Mouse (Mus musculus) embryonic fibroblast, embryonic 13.5 days (primary cell): ENCODE data around the gene Cacna1e. TPM values are rescaled to one million over a fixed set of nuclear protein-coding genes. Genes with fewer than 3 reads are reported as not detected.
A peak's percentile ranks its signal among the peaks of the same experiment; 100 is the strongest.

Source experiments
- H3K27ac ChIP-seq: 2 replicates; pipeline ENCODE4 v1.5.1; 2012; ENCODE audit warnings: low read length, control low read depth, inconsistent platforms; ENCODE audit not compliant: insufficient read depth
- H3K4me1 ChIP-seq: 2 replicates; pipeline ENCODE4 v1.6.1; 2011; ENCODE audit warnings: low read length; ENCODE audit not compliant: control insufficient read depth, insufficient read depth
- H3K4me3 ChIP-seq: 2 replicates; pipeline ENCODE4 v1.5.1; 2011; ENCODE audit warnings: mild to moderate bottlenecking, control low read depth, low read length; ENCODE audit not compliant: insufficient read depth
- CTCF ChIP-seq: IDR thresholded peaks from 2 replicates; pipeline ENCODE4 v1.5.1; 2011; ENCODE audit warnings: mild to moderate bottlenecking, control low read depth, low read length, moderate library complexity, borderline replicate concordance; ENCODE audit not compliant: insufficient read depth
- POLR2A ChIP-seq: IDR thresholded peaks from 2 replicates; pipeline ENCODE4 v1.6.1; 2011; ENCODE audit warnings: low read depth, mild to moderate bottlenecking, control low read depth, low read length, moderate library complexity
- polyA plus RNA-seq: library from polyadenylated mRNA; stranded (reverse); fragments of >200 nt; gene quantifications from 2 replicates; pipeline ENCODE4 v1.2.4, GENCODE M21; 2011; ENCODE audit warnings: low read depth; ENCODE audit not compliant: missing spikeins, insufficient read length

Cacna1e gene
- polyA plus RNA-seq, 1 experiment = not detected

GRCm38 (mm10) chr1:154788491-154788890, 95.8 kb downstream of the Cacna1e start:
- no peak overlapping the region for H3K27ac ChIP-seq
- no peaks in the 10 kb centered on the region for H3K4me1 ChIP-seq
- H3K4me3 ChIP-seq = no peak overlapping the region
- TF ChIP-seq POLR2A (no peak), CTCF (no peak)

GRCm38 (mm10) chr1:154788069-154788468, 96.2 kb downstream of the Cacna1e start:
- Histone ChIP-seq H3K4me3 (no peak overlapping the region), H3K4me1 (no peaks in the 10 kb centered on the region), H3K27ac (no peak overlapping the region)
- TF ChIP-seq POLR2A (no peak), CTCF (peak; percentile 91)

DNA sequence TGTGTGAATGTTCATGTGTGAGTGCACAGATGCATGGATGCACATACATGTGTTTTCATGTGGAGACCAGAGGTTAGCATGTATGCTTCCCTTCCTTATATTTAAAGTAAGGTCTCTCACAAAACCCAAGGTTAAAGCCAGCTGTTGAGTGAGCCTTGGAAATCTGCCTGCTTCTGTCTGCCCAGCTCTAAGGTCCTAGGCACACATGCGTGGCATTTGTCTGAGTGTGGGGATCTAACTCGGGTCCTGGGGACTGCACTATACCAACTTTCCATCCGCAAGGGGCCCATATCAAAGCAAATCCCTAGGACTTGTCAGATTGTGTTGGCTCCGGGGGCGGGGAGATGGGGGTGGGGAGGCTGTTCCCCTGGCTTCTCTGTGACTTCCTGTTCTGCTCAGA, 96.9 kb downstream of the Cacna1e start:
- H3K4me3 ChIP-seq = no peak overlapping the region
- no peak overlapping the region for H3K27ac ChIP-seq
- H3K4me1 ChIP-seq = no peaks in the 10 kb centered on the region
- TF ChIP-seq CTCF = no peak
- no peak for TF ChIP-seq POLR2A

GRCm38 (mm10) chr1:154786243-154786669, 98.0 kb downstream of the Cacna1e start:
- Histone ChIP-seq H3K27ac (no peak overlapping the region), H3K4me1 (no peaks in the 10 kb centered on the region), H3K4me3 (no peak overlapping the region)
- TF ChIP-seq POLR2A (no peak), CTCF (peak; percentile 40)

GRCm38 (mm10) chr1:154784862-154785261, 99.4 kb downstream of the Cacna1e start:
- H3K27ac ChIP-seq = no peak overlapping the region
- TF ChIP-seq CTCF (no peak), POLR2A (no peak)
- H3K4me3 ChIP-seq = no peak overlapping the region
- H3K4me1 ChIP-seq = no peaks in the 10 kb centered on the region

DNA sequence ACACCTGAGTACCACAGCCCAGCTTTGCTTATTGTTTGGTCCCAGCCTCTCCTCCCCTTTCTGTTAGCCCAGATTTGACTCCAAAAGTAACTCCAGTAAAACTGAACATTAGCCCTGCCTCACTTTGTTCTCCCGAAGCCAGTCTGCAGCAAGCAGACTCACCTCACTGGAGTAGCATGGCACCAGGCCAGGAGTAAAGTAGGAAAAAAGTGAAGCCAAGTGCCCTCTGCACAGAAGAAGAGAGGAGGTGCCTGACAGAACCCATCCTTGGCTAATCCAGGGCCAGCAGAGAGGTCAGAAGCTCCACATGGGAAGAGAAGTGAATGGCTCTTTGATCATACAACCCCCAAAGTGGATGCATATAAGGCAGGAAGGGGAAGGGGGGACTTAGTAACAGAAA, 100.8 kb downstream of the Cacna1e start:
- no peaks in the 10 kb centered on the region for H3K4me1 ChIP-seq
- no peak overlapping the region for H3K4me3 ChIP-seq
- no peak overlapping the region for H3K27ac ChIP-seq
- TF ChIP-seq CTCF (no peak), POLR2A (no peak)

- no peaks in the 10 kb centered on the region for H3K4me1 ChIP-seq
- H3K27ac ChIP-seq = no peak overlapping the region
- H3K4me3 ChIP-seq = no peak overlapping the region
- TF ChIP-seq POLR2A = no peak
- no peak for TF ChIP-seq CTCF
Measured at GRCm38 (mm10) chr1:154779908-154780514, 104.3 kb downstream of the Cacna1e start.

GRCm38 (mm10) chr1:154776344-154776743, 108.0 kb downstream of the Cacna1e start:
- Histone ChIP-seq H3K4me3 (no peak overlapping the region), H3K27ac (no peak overlapping the region), H3K4me1 (no peaks in the 10 kb centered on the region)
- no peak for TF ChIP-seq CTCF
- no peak for TF ChIP-seq POLR2A

DNA sequence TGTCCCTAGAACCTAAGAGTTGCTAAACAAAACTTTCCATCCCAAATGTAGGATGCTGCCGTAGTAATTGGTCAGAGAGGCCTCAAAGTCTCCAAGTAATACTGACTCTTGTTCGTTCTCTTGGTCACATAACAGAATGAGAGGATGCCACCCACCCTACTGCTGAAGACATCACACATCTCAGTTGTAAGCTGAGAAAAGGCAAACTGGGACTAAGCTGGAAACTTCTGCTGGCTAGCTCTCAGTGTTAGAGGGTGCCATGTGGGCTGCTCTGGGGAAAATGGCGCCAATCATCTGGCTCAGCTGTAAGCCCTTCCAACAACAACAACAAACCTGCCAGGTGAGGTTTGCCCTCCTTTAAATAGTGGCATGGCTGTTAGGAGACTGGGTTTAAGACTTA, 109.8 kb downstream of the Cacna1e start:
- Histone ChIP-seq H3K4me3 (no peak overlapping the region), H3K4me1 (0 out of 2 replicates have a peak, but pooled peaks cover 2% of the 10 kb centered on the region), H3K27ac (no peak overlapping the region)
- no peak for TF ChIP-seq POLR2A
- no peak for TF ChIP-seq CTCF

DNA sequence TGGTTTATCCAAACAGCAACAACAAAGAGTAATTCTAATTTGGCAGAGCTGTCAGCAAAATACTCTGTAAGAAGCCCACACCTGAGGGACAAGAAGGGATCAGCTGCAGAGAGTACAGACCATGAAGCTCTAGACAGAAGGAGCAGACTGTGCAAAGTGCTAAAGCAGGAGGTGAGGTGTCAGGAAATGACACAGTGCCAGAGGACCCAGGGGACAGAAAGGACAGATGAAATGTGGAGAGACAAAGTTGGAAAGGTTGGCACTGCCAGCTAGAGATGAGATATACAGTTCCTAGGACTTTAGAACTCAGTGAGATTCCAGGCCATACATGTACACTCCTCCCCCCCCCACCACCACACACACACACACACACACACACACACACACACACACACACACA, 113.2 kb downstream of the Cacna1e start:
- TF ChIP-seq CTCF = no peak
- no peak for TF ChIP-seq POLR2A
- H3K4me1 ChIP-seq = 0 out of 2 replicates have a peak, but pooled peaks cover 2% of the 10 kb centered on the region
- no peak overlapping the region for H3K27ac ChIP-seq
- H3K4me3 ChIP-seq = no peak overlapping the region
